Mouse (Mus musculus): ENCODE data around the gene Myocd. TPM values are rescaled to one million over a fixed set of nuclear protein-coding genes. Genes with fewer than 3 reads are reported as not detected.

Myocd gene
- polyA plus RNA-seq, 1 experiment from 2014 or later: 0.27 TPM

DNA sequence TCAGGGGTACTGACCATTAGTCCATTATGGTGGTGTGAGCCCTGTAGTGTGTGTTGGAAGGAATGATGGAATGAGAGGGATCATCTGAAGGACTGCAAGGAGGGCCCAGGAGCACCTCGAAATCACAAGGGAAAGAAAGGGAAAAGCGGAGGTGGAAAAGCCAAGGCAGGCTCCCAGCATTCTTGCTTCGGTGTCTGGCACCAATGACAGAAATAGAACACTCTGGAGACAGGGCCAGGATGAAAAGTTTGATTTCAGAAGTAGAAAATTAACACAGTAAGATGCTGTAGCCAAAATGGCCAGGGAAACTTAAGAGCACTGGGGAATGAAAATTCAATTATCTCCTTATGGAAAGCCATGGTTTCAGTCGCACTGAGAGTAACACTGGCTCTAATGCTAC is 136.1 kb downstream of the Myocd start:
- Histone ChIP-seq H3K4me1 (no peaks in the 10 kb centered on the region), H3K9ac (no peak overlapping the region), H3K4me2 (no peak overlapping the region), H3K36me3 (no peaks in the 10 kb centered on the region), H3K4me3 (no peak overlapping the region), H3K9me3 (replicated peaks) (no peaks in the 10 kb centered on the region), H3K27ac (no peak overlapping the region), H3K27me3 (replicated peaks) (no peaks in the 10 kb centered on the region)
- WGBS (ENCODE audit: insufficient replicate concordance): 70% methylated on average over 4 of the region's 4 CpGs
- no peak for ATAC-seq

DNA sequence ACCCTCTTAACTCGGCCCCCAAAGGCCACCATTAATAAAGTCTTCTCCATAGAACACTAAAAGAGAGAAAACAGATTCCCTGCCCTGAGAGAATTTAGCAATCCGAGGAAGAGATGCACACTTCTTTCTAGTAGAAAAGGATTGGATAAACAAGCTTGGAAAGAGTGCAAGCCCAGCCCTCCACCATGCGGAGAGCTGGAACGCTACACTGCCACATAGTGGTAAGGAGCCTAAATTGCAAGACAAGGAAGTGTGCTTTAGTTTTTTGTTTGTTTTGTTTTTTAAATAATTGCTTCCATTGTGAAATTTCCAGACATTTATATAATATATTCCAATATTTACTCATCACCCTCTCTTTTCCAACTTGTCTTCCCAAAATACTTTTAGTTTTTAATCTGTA is 140.7 kb downstream of the Myocd start:
- Histone ChIP-seq H3K36me3 (no peaks in the 10 kb centered on the region), H3K9ac (no peak overlapping the region), H3K27ac (no peak overlapping the region), H3K4me1 (no peaks in the 10 kb centered on the region), H3K4me3 (no peak overlapping the region), H3K4me2 (no peak overlapping the region), H3K9me3 (replicated peaks) (no peaks in the 10 kb centered on the region), H3K27me3 (replicated peaks) (no peaks in the 10 kb centered on the region)
- 49% methylated on average over 4 of the region's 4 CpGs for WGBS (ENCODE audit: insufficient replicate concordance)
- no peak for ATAC-seq

DNA sequence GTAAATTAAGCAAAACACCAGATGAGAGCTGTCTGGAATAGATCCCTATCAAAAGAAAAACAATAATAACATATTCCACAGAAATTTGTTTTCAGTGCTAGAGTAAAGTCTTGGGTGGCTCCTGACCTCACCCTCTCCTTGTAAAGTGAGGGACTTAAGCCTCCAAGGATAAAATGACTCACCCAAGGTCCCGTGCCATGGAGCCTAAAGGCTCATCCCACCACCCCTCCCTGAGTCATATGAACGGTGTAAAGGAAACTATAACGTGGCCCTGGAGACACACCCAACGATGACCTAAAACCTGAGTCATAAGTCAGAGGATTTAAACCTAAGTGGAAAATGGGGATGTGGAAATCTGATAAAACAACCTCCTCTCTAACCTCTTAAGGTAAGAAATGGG is 141.1 kb downstream of the Myocd start:
- Histone ChIP-seq H3K27ac (no peak overlapping the region), H3K27me3 (replicated peaks) (no peaks in the 10 kb centered on the region), H3K9ac (no peak overlapping the region), H3K4me3 (no peak overlapping the region), H3K9me3 (replicated peaks) (no peaks in the 10 kb centered on the region), H3K4me2 (no peak overlapping the region), H3K4me1 (no peaks in the 10 kb centered on the region), H3K36me3 (no peaks in the 10 kb centered on the region)
- WGBS (ENCODE audit: insufficient replicate concordance): 73% methylated on average over 4 of the region's 4 CpGs
- no peak for ATAC-seq

DNA sequence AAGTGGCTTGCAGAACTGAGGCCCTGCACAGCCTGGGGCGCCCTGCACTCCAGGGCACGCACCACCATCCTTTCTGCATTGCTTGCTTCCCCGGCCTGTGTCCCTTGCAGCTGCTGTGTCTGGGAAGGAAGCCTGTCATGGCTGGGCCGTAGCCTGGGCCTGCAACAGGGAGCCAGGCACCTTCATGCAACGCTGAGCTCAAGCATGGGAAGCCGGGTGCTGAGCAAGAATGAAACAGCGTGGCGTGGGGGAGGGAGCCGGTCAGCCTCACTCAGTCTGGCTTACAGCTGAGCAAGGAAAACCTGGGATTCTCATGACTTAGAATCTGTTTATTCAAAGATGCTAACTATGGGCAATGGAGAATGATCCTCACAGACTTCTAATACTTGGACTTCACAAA is 143.2 kb downstream of the Myocd start:
- Histone ChIP-seq H3K9ac (no peak overlapping the region), H3K4me1 (no peaks in the 10 kb centered on the region), H3K9me3 (replicated peaks) (no peaks in the 10 kb centered on the region), H3K36me3 (no peaks in the 10 kb centered on the region), H3K4me2 (no peak overlapping the region), H3K27ac (no peak overlapping the region), H3K4me3 (no peak overlapping the region), H3K27me3 (replicated peaks) (no peaks in the 10 kb centered on the region)
- ATAC-seq: no peak
- WGBS (ENCODE audit: insufficient replicate concordance): 69% methylated on average over 9 of the region's 9 CpGs

Other genes with a start within 250 kb of the Myocd start
- not detected in 2 replicates for gene 1700086D15Rik, start 110.1 kb downstream of the Myocd start, polyA plus RNA-seq (2016; fragmentation: Nextera tagmentation; extraction: Ambion mirVana)
- gene Arhgap44, start 107.0 kb downstream of the Myocd start, polyA plus RNA-seq (2016; fragmentation: Nextera tagmentation; extraction: Ambion mirVana): 1.0 and 1.2 TPM in 2 replicates